Comparison of ENCODE assay signal across 15 mouse cellular contexts in genomic region chr11:74590691-74591090, GRCm38 (mm10). TPM values are rescaled to one million over a fixed set of nuclear protein-coding genes. Genes with fewer than 3 reads are reported as not detected.
DNase-seq lines count a peak whose midpoint lies in the region; ATAC-seq lines count a peak whose summit lies in the region.
"Had no signal": no experiment of that assay in that cellular context is flagged by ENCODE, and none has a peak within 500 bp of the region (broad histone marks: within the 10 kb centered on the region; RNA-seq: fewer than 3 reads in every experiment).

No protein-coding gene starts in this region.

- peaks cover 38% of the 10 kb centered on the region for H3K27me3 ChIP-seq in forebrain, embryonic 15.5 days
- peaks cover 38% of the 10 kb centered on the region for H3K27me3 ChIP-seq in midbrain, embryonic 11.5 days (ENCODE audit: control insufficient read depth, insufficient read depth, low read length)

- no peaks in the 10 kb centered on the region for H3K4me1 ChIP-seq in forebrain, embryonic 15.5 days
- no peaks in the 10 kb centered on the region for H3K4me1 ChIP-seq in midbrain, embryonic 11.5 days (ENCODE audit: control insufficient read depth, insufficient read depth, low read length)

- H3K36me3 ChIP-seq in forebrain, embryonic 15.5 days: no peaks in the 10 kb centered on the region
- no peaks in the 10 kb centered on the region for H3K36me3 ChIP-seq in midbrain, embryonic 11.5 days (ENCODE audit: control insufficient read depth, insufficient read depth, low read length)
- H3K36me3 ChIP-seq: embryonic facial prominence, embryonic 13.5 days; heart, embryonic 12.5 days; limb, embryonic 12.5 days had no signal

- H3K9me3 ChIP-seq in forebrain, embryonic 15.5 days: no peaks in the 10 kb centered on the region
- H3K9me3 ChIP-seq in midbrain, embryonic 11.5 days (ENCODE audit: control insufficient read depth, low read length): no peaks in the 10 kb centered on the region
- H3K9me3 ChIP-seq: embryonic facial prominence, embryonic 13.5 days; heart, embryonic 12.5 days; limb, embryonic 12.5 days had no signal

- intact Hi-C loops in heart, postnatal 10 days (cut with DNase I): no loop called here
- intact Hi-C loops in left cerebral cortex, postnatal 25 days (cut with DNase I): no loop called here

- ATAC-seq in forebrain, embryonic 15.5 days (replicated peaks): no peak
- ATAC-seq in midbrain, embryonic 11.5 days (ENCODE audit: low FRiP score): no peak

- WGBS in forebrain, embryonic 15.5 days: 28% methylated on average over 13 of the region's 13 CpGs
- WGBS in midbrain, embryonic 11.5 days: 30% methylated on average over 13 of the region's 13 CpGs

- H3K4me3 ChIP-seq in forebrain, embryonic 15.5 days: peak overlapping the region; percentile 49
- peak overlapping the region; percentile 44; the same call in 1 of the 2 replicates for H3K4me3 ChIP-seq in midbrain, embryonic 11.5 days (ENCODE audit: low read depth, low read length)

- peak overlapping the region; percentile 53 for H3K9ac ChIP-seq in forebrain, embryonic 15.5 days (replicated peaks)
- H3K9ac ChIP-seq in midbrain, embryonic 11.5 days (ENCODE audit: low read length): peak overlapping the region; percentile 24
- H3K9ac ChIP-seq: heart, embryonic 12.5 days had no signal

- H3K4me2 ChIP-seq in forebrain, embryonic 15.5 days (replicated peaks): peak overlapping the region; percentile 57
- H3K4me2 ChIP-seq in midbrain, embryonic 11.5 days: peak overlapping the region; percentile 59

- DNase-seq in right cerebral cortex, postnatal 4 days: peak; percentile 13
- DNase-seq in right cerebral cortex, postnatal 14 days: no peak
- DNase-seq in midbrain, embryonic 11.5 days (ENCODE audit: low spot score, missing footprints): no peak
- no peak for DNase-seq in kidney, adult 9 months
- no peak for DNase-seq in heart, postnatal 10 days
- DNase-seq in adrenal gland, postnatal 36 days: no peak
- DNase-seq in left cerebral cortex, postnatal 25 days (ENCODE audit: low spot score in 2 of 2): no peak
- DNase-seq: adrenal gland, postnatal 10 days; kidney, adult 11 months; lung, adult 18-20 months had no signal

- peak overlapping the region; percentile 63; the same call in 1 of the 2 replicates for H3K27ac ChIP-seq in forebrain, embryonic 15.5 days (replicated peaks)
- no peak overlapping the region for H3K27ac ChIP-seq in midbrain, embryonic 11.5 days (ENCODE audit: low read depth, low read length)
- H3K27ac ChIP-seq: embryonic facial prominence, embryonic 13.5 days; limb, embryonic 12.5 days had no signal

RNA-seq across cellular contexts. Expression of gene Rap1gap2, which starts 20.0 kb away (rescaled TPM):
- polyA plus RNA-seq in forebrain, embryonic 15.5 days (2015; fragmentation: Nextera tagmentation; extraction: Ambion mirVana): 8.9 and 10.1 TPM in 2 replicates
- polyA plus RNA-seq in midbrain, embryonic 11.5 days (2014; fragmentation: Nextera tagmentation; extraction: Ambion mirVana): 2.5 TPM in 2 replicates
- total RNA-seq in heart, postnatal 10 days (2021): 10 to 100 TPM; 62.1 to 64.6 TPM
- total RNA-seq in adrenal gland, postnatal 36 days (2021): 10 to 100 TPM in 1 of 2 experiments, 1 to 10 TPM in 1; 8.3 to 10.5 TPM
- 100 to 1,000 TPM; 175 to 205 TPM for total RNA-seq in left cerebral cortex, postnatal 25 days (2021)

RNA-seq across cellular contexts. Expression of gene Ccdc92b, which starts 28.7 kb away (rescaled TPM):
- 3.1 and 3.7 TPM in 2 replicates for polyA plus RNA-seq in forebrain, embryonic 15.5 days (2015; fragmentation: Nextera tagmentation; extraction: Ambion mirVana)
- polyA plus RNA-seq in midbrain, embryonic 11.5 days (2014; fragmentation: Nextera tagmentation; extraction: Ambion mirVana): 1.1 and 1.6 TPM in 2 replicates
- total RNA-seq in heart, postnatal 10 days (2021): under 1 TPM; 0.45 to 0.52 TPM
- 1 to 10 TPM; 2.0 to 2.2 TPM for total RNA-seq in adrenal gland, postnatal 36 days (2021)
- total RNA-seq in left cerebral cortex, postnatal 25 days (2021): 10 to 100 TPM; 26.1 to 26.3 TPM
- total RNA-seq: neutrophil, adult 5-6 weeks had no signal

RNA-seq across cellular contexts. Expression of gene Cluh, which starts 58.6 kb away (rescaled TPM):
- 11.9 and 12.5 TPM in 2 replicates for polyA plus RNA-seq in forebrain, embryonic 15.5 days (2015; fragmentation: Nextera tagmentation; extraction: Ambion mirVana)
- polyA plus RNA-seq in midbrain, embryonic 11.5 days (2014; fragmentation: Nextera tagmentation; extraction: Ambion mirVana): 9.2 and 10.8 TPM in 2 replicates
- total RNA-seq in heart, postnatal 10 days (2021): 100 to 1,000 TPM; 234 to 237 TPM
- total RNA-seq in adrenal gland, postnatal 36 days (2021): 100 to 1,000 TPM; 203 TPM
- total RNA-seq in left cerebral cortex, postnatal 25 days (2021): 10 to 100 TPM; 60.3 to 64.1 TPM

Comparison
In these comparisons a context has a peak if more than half of its experiments do, and no peak if none do; other contexts are left out.
1. RNA of gene Rap1gap2, which starts 20.0 kb away (total RNA-seq): 175 to 205 TPM in left cerebral cortex, postnatal 25 days and 62.1 to 64.6 TPM in heart, postnatal 10 days; 8.3 to 10.5 TPM in adrenal gland, postnatal 36 days; every median in the first group is over 4 times any median in the second.
2. RNA of gene Ccdc92b, which starts 28.7 kb away (total RNA-seq): 26.1 to 26.3 TPM in left cerebral cortex, postnatal 25 days; 2.0 to 2.2 TPM in adrenal gland, postnatal 36 days and 0.45 to 0.52 TPM in heart, postnatal 10 days; every median in the first group is over 4 times any median in the second.